Mouse (Mus musculus): ENCODE measurements around the gene Phf19.
A peak's percentile ranks its signal among the peaks of the same experiment; 100 is the strongest.

Gene Phf19

GRCm38 (mm10) chr2:34895503-34896113 is 18.2 kb downstream of the Phf19 start:
- DNase-seq = no peak

GRCm38 (mm10) chr2:34893950-34894349 is 19.9 kb downstream of the Phf19 start:
- DNase-seq = no peak

GRCm38 (mm10) chr2:34884186-34884585 is 29.6 kb downstream of the Phf19 start:
- DNase-seq = no peak

- no peak for DNase-seq
These were observed 30.6 kb downstream of the Phf19 start for GRCm38 (mm10) chr2:34883190-34883589.

GRCm38 (mm10) chr2:34882757-34883156 is 31.1 kb downstream of the Phf19 start:
- no peak for DNase-seq

- DNase-seq = no peak
These were observed 33.8 kb downstream of the Phf19 start for GRCm38 (mm10) chr2:34880054-34880453.

GRCm38 (mm10) chr2:34874816-34875345 is 38.9 kb downstream of the Phf19 start, which contains the start of gene Psmd5:
Gene Psmd5 (minus strand): TSS chr2:34874968.
- no peak for DNase-seq

- no peak for DNase-seq
These were observed 39.6 kb downstream of the Phf19 start, which contains the start of gene Cutal for GRCm38 (mm10) chr2:34874271-34874670. Gene Cutal (plus strand): TSS chr2:34874396.

- DNase-seq = peak; percentile 91
These were observed 43.0 kb downstream of the Phf19 start for GRCm38 (mm10) chr2:34870520-34871474.

GRCm38 (mm10) chr2:34869680-34870079 is 44.1 kb downstream of the Phf19 start:
- no peak for DNase-seq

GRCm38 (mm10) chr2:34857728-34858127 is 56.1 kb downstream of the Phf19 start:
- no peak for DNase-seq

GRCm38 (mm10) chr2:34855265-34855664 is 58.6 kb downstream of the Phf19 start:
- DNase-seq = no peak

GRCm38 (mm10) chr2:34847702-34848101 is 66.1 kb downstream of the Phf19 start:
- no peak for DNase-seq
